Mouse (Mus musculus): ENCODE data around the gene Mast4.
A peak's percentile ranks its signal among the peaks of the same experiment; 100 is the strongest.

Mast4 gene

DNA sequence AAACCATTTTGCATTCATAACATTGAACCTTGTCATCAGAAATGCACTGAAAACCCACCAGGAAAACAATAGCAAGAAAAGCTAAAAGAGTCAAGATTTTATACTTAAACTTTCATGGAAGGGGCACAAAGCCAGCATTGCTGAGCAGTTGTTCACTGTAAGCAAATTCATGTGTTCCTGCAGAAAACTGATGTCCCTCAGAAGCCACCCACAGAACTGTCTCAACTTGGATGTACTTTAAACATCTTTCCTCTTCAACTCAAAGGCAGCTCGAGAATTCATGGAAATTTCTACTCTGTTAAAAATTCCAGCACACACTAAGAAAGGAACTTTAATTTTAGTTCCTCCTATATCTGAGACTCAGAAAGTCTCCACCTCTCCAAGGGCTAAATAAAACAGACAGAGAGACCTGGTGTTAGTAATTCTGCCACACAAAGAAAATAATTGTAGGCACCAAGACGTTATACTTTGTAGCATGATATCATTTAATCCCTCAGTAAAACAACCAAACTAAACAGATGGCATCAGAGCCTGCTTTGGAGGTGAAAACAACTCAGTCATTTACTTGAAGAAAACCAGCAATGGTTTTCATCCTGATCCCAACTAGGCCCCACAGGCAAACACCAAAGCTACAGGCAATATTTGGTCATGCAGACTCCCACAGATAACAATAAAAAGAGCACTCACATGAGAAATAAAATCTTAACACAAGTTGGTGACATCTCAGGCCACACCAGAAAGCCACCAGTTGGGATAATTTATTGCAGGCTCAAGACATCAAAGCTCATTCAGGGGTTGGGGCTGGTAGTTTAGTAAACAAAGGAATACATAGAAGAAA, 134.3 kb downstream of the Mast4 start:
- DNase-seq (ENCODE audit: low read depth, low spot score) = no peak

DNA sequence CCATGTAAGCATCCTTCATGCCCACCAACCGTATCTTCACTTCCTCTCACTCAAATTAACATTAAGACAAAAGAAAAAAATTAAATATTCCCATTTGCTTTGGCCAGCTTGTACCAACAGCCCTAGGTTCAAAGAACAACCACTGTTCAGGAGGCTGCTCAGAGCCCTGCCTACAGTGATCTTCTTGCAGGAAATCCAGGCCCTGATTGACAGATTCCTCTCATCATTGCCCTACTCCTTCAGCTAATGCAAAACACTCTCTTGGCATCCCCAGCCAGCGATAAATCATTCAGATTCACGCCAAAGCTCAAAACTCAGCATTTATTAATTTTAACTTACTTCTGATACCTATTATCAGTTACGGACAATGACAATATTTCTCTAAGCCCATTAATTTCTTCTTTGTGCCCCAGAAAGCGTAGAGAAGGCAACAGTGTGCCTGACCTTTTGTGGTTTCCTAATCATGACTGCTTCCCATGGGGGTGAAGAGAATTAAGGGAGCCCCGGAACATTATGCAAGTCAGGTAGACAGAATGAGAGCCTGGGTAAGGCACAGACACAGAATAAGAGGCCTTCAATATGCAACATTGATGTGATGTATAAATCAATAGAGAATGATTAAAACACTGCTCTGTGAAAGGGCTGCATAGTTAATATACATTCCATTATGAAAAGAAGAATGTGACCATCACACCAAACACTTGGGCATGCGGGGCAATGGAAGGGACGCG, 135.9 kb downstream of the Mast4 start:
- DNase-seq (ENCODE audit: low read depth, low spot score) = no peak

DNA sequence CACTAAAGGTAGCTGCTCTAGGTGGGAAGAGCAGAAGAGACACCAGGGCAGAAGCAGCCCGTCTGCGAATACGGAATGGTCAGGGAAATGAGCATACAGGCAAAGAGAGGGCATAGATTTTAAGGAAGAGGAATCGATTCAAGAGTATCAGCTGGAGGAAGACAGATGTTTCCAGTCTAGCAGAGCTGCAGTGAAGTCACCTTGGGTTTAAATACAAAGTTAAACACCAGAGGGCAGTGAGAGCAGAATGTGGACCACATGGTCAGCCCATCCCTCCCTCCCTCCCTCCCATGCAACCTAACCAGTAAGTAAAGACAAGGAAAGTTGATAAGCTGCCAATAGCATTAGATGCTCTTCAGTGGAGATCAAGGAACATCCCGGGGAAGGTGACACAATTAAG, 138.0 kb downstream of the Mast4 start:
- DNase-seq (ENCODE audit: low read depth, low spot score) = no peak

DNA sequence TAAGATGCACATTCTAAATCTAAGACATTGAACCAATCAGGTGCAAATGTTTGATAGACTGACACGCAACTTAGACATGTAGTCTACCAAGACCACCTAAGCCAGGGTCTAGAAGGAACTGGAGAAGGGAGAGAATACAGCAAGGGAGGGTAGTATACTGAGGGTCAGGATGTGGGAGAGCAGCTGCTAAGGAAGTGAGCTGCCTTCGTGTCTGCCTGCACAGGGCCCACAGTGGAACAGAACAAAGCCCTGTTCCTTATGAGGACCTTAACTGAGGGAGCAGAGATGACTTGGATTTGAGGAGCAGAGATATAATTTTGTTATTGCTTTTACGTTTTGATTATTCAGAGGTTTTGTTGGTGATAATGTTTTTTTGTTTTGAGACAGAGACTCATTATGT, 138.4 kb downstream of the Mast4 start:
- no peak for DNase-seq (ENCODE audit: low read depth, low spot score)

DNA sequence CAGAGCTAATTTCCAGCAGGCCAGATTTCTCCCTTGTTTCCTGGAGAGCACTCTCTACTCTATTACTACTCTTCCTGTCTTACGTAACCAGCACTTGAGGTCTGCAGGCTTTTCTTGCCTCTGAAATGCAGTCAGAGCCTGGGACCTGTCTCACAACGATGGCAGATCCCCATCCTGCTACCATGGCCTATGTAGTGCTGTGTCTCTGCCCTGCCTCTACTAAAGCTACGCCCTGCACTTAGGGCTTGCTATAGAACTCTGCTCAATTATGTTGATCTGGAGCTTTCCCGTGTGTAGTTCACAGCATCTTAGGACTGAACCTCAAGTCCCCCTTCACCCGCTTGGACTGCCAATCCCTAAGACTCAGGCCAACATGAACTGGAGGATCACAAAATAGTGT, 150.7 kb downstream of the Mast4 start:
- DNase-seq (ENCODE audit: low read depth, low spot score) = no peak

DNA sequence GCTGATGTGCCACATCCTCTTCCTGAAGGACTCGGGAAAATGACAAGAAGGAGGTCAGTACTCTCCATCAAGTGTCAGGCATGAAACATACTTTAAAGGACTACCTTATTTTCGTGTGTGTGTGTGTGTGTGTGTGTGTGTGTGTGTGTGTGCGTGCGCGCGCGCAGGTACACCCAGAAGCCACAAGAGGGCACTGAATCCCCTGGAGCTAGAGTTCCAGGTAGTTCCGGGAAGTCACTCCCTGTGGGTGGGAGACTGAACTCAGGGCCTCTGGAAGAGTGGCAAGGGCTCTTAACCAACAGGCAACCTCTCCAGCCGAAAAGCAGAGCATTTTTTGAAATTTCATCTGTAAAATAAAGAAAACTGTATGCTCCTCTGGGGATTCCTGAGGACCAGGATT, 152.5 kb downstream of the Mast4 start:
- DNase-seq (ENCODE audit: low read depth, low spot score) = no peak

DNA sequence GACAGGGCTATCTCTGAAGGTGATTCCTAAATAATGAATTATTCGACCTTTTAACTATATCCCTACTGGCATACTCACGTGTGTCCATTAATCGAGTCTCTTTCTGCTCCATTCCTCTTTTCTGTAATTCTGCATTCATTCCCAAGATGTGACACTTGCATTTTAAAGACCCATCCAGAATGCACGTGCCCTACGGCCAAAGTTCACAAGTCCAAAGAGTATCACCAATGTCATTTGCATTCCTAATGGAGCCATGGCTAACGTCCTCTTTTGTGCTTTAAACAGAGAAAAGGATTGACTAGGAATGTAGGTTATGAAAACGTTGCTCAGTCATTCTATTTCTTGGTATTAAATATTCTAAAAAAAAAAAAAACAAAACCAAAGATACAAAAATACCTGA, 157.4 kb downstream of the Mast4 start:
- no peak for DNase-seq (ENCODE audit: low read depth, low spot score)

DNA sequence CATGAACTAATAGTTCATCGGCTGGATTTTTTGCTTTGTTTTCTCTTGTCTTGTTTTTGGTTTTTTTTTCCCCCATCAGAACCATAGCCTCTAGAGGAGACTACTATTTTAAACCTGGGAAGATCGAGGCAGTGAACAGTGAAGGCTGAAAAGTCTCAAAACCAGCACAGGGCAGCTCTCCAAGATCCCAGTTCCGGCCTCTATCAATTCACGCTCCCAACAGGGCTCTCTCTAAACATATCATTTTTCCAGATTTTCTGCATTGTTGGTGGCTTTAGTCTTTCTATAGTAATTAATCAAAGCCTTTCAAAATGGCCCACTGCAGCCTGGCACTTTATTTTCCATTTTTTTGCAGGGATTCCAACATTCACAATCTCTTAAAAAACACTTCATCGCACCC, 159.9 kb downstream of the Mast4 start:
- DNase-seq (ENCODE audit: low read depth, low spot score) = no peak

DNA sequence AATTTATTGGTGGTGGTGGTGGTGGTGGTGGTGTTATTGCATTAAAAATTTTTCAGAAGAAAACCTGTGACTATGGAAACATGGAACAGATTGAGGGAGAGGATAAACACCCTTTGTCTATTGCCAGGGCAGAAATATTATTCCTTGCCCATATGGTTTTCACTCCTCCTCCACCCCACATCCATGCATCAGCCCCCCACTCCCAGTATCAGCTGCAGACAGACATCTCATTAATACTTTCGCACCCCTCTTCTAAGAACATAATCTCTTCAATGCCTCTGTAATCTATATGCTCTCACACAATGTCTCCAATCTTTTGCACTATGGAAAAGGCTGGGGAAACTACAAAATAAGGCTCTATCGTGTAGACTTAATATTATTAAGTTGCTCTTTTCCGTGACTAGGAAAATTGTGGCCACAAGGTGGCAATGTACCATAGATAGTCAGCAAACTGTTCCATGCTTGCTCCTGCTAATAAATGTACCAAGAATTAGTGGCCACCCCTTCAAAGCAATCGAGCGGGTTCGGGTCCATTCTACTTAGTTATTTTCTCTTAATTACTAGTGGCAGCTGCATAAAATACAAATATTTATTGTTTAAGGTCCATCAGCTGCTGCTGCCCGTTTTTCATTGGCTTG, 160.6 kb downstream of the Mast4 start:
- peak; percentile 22 for DNase-seq (ENCODE audit: low read depth, low spot score)

DNA sequence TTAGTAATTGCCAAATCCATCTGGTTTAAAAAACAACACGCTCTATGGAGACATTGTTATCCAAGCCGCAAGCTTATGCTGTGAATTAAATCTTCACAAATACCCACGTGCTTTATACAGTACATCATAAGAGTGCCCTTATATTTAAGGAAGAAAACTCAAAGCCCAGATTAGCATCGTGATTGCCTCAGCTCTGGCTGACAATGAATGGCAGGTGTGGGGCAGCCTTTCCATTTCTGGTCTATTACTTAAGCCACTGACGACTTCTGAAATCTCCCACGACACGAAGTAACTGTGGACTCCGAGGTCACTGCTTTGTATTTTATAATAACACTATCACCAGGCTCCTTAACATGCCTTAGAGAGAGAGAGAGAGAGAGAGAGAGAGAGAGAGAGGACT, 182.4 kb downstream of the Mast4 start:
- no peak for DNase-seq (ENCODE audit: low read depth, low spot score)

DNA sequence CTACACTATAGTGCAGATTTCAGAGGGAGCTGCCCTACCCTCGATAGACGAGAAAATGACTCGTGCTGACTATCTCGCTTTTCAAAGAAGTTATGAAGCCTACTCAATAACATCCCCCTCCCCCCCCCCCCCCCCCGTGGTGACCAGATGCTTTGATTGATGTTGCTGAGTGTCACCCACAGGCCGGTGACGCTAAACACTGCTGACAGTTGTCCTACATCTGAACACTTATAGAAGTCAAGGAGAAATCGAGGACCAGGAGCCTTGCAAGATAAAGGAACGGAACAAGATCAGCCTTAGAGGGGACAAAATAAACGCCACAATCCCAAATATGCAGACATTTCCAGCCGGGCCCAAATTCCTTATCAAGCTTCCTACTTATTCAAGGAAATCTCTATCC, 183.1 kb downstream of the Mast4 start:
- no peak for DNase-seq (ENCODE audit: low read depth, low spot score)

DNA sequence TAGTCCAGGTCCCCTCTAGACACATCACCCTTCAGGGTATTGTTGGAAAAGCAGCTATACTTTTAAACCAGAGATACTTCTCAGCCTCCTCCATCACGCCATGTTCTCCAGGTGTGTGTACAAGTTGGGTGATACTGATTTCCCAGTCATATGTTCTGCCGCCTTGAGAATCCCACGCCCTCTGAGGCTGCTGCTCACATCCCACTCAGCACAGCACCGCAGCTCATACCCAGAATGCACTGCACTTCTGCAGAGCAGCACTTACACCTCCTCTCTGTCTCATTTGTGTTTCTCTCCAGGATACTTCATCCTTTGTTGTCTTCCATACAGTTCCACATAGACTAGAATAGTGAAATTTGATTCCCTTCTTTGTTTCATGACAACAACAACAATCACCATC, 183.6 kb downstream of the Mast4 start:
- DNase-seq (ENCODE audit: low read depth, low spot score) = no peak

DNA sequence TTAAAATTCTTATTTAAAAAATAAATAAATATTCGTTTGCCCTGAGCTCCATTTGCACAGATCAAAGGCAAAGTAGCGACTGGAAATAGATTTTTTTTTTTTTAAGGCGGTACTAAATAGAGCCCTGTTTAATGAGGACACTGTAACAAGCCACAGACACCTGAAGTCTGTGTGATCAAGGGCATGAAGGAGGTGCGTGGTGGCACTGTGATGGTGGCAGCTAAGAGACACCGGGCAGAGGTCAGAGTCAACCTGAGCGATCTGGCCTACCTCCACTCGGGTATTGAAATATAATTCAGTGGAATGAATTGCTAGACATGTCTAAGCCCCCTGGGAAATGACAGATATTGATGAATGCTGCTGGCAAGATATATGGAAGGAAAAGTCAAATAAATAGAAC, 184.9 kb downstream of the Mast4 start:
- DNase-seq (ENCODE audit: low read depth, low spot score) = no peak

DNA sequence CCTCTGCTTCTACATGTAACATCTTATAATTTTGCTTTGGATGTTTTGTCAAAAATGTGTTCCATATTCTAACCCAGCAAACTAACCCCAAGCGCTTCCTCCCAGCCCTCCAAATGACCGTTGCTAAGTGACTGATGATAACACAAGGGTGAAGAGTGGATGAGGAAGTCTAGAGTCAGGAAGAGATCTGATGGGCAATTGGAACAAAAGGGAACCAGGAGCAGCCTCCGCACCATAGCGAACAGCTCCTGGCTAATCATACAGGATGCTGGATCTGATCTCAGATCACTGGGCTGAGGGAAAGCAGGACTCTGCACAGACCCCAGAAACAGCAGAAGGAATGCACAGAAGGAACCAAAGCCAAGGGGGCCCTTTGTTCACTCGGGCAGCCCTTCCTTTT, 190.0 kb downstream of the Mast4 start:
- no peak for DNase-seq (ENCODE audit: low read depth, low spot score)

DNA sequence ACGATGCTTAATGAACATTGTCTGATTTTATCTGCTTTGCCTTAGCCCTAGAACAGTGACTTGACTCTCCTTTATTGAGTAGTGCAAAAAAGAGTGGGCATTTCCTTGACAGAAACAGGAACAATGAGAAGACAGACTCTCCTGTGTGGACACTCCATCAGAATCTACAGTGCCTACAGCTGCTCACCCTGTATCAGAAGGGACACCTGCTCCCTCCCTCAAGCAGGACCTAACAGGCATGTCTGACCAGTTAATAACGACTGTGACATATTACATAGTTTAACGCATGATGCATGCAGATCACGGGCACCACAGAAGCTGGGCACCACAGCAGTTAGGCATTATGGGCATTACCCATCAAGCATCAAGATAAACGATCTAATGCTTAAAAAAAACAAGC, 193.0 kb downstream of the Mast4 start:
- no peak for DNase-seq (ENCODE audit: low read depth, low spot score)

DNA sequence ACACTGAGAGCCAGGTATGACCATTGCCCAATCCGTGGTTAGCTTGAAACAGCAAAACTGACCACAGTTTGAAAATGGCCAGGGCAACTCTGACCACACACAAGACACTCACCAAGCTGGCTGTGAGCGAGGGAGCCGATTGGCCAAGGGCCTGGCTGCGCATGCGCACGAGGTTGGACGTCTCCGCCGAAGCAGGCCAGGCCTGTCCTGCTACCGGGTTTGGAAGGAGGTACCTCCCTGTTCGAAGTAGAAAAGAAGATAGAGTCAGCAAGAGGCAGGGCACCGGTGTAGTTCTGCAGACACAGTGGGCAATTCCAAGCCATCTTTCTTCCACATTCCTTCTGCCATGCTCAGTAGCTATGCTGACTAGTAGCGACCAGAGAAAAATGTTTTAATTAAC, 194.2 kb downstream of the Mast4 start:
- DNase-seq (ENCODE audit: low read depth, low spot score) = no peak

DNA sequence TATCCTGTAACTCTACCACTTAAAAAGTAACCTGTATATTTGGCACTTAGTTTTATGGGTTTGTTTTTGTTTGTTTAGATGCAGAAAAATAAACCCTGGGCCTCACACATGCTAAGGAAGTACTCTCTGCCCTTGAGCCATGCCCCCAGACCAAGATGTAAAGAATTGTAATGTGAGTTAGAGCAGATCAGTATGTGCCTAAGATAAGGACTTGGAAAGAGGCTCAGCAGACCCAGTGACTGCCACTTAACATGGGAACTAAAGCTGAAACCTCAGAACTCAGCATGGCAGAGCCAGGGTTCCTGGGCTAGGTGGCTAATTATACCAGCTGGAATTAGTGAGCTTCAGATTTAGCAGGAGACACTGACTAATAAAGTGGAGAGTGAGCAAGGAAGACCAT, 196.0 kb downstream of the Mast4 start:
- DNase-seq (ENCODE audit: low read depth, low spot score) = no peak

DNA sequence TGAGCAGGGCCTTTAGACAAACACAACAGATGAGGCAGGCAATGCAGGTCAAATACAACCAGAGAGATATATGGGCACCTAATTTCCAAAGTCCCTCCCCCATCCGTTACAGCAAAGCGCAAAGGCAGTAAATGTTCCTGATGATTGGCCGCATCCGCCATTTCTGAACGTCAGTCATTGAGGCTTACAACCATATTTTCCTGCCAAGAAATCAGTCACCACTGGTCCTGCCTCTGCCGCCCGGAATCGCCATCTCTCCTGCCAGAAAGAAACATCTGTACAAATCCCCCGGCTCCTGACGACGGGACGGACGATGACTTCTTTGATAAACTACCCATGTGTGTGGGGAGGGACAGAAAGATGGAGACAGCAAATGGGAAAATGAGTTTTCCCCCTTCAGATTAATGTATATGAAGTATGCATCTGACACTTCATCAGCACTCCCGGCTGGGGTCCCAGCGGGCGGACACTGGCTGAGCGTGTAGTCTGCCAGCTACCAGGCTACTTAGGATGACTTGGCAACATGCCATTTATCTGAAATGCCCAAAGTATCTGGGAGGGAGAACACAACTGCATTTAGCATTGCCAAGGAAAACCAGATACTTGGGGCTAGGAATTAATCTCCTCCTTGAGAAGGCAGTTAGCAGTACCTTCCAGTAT, 198.9 kb downstream of the Mast4 start:
- DNase-seq (ENCODE audit: low read depth, low spot score) = no peak

DNA sequence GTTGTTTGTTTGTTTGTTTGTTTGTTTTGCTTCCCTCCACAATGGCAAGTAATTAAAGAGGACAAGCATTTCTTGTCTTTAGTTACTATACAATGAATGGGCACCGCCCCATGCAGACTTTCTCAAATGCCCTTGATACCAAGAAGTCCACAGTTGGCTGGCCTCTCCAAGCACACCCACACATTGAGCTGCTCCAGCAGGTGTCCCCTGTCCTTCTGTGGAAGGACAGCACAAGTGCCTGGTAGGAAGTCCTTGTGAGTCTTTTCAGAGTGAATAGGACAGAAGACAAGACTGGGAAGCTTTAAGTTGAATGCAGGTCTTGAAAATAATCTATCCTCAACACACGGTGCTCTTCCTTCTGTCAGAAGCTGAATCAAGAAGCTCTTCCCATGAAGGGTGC, 202.5 kb downstream of the Mast4 start:
- no peak for DNase-seq (ENCODE audit: low read depth, low spot score)

DNA sequence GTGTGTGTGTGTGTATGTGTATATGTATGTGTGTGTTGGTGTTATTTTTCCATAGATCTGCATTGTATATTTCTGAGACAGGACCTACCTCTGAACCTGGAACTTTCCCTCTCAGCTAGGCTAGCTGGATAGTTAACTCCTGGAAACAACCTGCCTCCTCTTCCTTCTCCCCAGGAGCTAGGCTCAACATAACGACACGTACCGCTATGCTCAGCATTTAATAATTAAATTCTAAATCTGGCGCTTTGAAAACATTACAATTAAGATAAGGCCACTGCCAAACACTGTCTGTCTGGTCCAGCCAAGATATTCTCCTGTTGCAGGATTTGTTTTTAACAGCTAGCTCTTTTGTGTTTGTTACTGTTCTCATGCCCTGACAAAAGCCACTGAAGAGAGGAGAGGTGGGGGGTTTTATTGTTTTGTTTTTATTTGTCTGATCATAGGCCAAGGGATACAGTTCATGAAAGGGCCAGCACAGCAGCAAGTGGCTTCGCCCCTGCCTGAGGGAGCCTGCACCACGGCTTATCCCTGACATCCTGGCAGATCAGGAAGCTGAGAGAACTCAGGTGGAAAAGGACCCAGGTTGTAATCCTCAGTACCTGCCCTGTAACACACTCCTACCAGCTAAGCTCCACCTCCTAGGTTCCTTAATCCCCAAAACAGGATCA, 205.0 kb downstream of the Mast4 start:
- no peak for DNase-seq (ENCODE audit: low read depth, low spot score)

DNA sequence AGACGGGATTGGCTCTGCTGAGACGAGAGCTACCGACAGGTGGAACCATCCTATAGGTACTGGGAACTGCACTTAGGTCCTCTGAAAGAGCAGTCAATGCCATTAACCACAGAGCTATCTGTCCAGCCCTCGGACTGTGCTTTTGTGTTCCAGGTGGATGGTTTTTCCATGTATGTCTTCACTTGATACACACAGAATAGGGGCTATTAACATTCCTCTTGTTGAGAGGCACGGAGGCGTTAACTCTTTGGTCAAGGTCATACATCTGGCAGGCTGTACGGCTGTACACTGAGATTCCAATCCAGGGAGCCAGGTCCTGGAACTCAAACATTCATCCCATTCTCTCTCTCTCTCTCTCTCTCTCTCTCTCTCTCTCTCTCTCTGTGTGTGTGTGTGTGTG, 205.6 kb downstream of the Mast4 start:
- DNase-seq (ENCODE audit: low read depth, low spot score) = no peak

DNA sequence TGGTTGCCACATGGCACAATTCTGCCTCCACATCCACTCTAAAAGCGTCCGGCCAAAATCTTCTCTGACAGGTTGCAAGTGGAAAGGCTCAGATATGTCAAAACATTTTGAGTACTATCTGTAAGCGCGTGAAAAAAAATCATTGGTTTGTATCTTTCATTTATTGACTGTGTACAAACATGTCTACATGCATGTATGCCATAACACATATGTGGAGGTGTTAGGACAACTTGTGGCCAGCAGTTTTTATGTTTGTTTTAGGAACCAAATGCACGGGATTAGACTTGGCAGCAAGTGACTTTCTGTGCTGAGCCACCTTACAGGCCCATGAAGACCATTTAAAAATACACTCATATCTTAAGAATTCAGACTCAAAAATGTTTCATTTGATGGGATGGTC, 206.7 kb downstream of the Mast4 start:
- DNase-seq (ENCODE audit: low read depth, low spot score) = no peak

All from retina, adult 2 months (tissue).